Mouse (Mus musculus): ENCODE results near the gene Vmn1r19.
"Not testable (repeated sequence)": the region's sequence is repeated elsewhere in the genome, so short reads cannot be mapped to it uniquely, and the experiment has no call there.

The Vmn1r19 gene

GRCm38 (mm10) chr6:57403480-57403879, at the start of gene Vmn1r19:
Gene Vmn1r19 (plus strand): TSS chr6:57403780.
- DNase-seq (ENCODE audit: low read depth, low spot score) = not testable (repeated sequence)

DNA sequence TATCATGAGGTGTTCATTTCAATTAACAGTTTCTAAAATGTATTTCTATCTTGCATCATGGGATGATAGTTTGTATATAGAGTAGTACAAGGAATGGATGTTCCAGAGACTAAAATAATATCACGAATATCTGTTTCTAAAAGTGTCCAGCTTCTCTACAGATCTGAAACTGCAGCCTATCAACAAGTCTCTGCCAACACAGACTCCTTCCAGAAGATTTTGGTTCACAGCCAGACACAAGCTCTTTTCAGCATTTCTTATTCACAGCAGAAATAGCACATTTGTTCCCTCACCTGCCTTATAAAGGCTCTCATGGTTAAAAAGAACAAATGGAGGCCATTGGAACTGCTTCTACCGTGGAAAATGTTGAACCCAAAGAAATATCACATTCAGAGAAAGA, 46.7 kb upstream of the Vmn1r19 start:
- DNase-seq (ENCODE audit: low read depth, low spot score) = no peak

GRCm38 (mm10) chr6:57363627-57364026, 40.0 kb upstream of the Vmn1r19 start, which contains the start of gene Vmn1r17:
Gene Vmn1r17 (minus strand): TSS chr6:57363727.
- no peak for DNase-seq (ENCODE audit: low read depth, low spot score)

DNA sequence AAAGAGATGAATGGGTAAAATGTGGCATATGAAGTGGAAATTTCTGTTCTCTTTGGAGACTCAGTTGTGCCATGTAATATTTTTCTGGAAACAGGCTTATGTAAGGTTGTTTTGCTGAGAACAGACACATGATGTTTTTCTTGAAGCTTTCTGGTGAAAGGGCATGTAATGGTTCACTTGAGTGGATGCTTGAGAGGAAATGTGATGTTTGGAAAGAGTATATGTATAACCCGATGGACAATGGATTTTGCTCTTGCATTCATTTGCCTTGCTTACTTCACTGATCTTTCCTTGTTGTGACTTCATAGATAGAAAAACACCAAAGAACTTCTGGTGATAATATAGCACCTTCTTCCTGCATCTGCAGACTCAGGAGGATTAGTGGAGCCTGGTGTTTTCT, 37.7 kb upstream of the Vmn1r19 start:
- DNase-seq (ENCODE audit: low read depth, low spot score) = not testable (repeated sequence)

- no peak for DNase-seq (ENCODE audit: low read depth, low spot score)
These were observed 36.1 kb upstream of the Vmn1r19 start for GRCm38 (mm10) chr6:57367496-57367895.

DNA sequence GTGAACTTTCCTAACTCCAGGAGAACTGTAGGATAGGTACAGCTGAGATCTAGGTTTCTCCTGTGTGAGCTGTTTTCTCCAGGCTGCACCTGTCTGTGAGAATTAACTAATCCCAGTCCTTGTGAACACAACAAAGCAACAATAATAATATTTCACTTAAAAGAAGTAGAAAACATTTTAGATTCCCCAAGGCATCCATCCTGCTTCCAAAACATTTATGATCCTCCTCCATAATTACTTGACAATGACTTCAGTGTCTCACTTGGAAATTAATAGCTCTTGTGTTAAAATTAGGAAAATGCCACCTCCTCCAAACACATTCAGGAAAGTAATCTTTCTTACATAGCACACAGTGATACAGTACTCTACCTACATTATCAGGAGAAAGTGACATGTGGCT, 7.9 kb upstream of the Vmn1r19 start, which contains the start of gene Vmn1r18:
Gene Vmn1r18 (minus strand): TSS at position 101 of the 400 bp plus-strand sequence.
- DNase-seq (ENCODE audit: low read depth, low spot score) = no peak

- DNase-seq (ENCODE audit: low read depth, low spot score) = no peak
These were observed 25.1 kb downstream of the Vmn1r19 start, which contains the start of gene Vmn1r20 for GRCm38 (mm10) chr6:57428630-57429029. Gene Vmn1r20 (plus strand): TSS chr6:57428930.

- no peak for DNase-seq (ENCODE audit: low read depth, low spot score)
These were observed 27.6 kb downstream of the Vmn1r19 start for GRCm38 (mm10) chr6:57431196-57431595.
